In the genomic region with DNA sequence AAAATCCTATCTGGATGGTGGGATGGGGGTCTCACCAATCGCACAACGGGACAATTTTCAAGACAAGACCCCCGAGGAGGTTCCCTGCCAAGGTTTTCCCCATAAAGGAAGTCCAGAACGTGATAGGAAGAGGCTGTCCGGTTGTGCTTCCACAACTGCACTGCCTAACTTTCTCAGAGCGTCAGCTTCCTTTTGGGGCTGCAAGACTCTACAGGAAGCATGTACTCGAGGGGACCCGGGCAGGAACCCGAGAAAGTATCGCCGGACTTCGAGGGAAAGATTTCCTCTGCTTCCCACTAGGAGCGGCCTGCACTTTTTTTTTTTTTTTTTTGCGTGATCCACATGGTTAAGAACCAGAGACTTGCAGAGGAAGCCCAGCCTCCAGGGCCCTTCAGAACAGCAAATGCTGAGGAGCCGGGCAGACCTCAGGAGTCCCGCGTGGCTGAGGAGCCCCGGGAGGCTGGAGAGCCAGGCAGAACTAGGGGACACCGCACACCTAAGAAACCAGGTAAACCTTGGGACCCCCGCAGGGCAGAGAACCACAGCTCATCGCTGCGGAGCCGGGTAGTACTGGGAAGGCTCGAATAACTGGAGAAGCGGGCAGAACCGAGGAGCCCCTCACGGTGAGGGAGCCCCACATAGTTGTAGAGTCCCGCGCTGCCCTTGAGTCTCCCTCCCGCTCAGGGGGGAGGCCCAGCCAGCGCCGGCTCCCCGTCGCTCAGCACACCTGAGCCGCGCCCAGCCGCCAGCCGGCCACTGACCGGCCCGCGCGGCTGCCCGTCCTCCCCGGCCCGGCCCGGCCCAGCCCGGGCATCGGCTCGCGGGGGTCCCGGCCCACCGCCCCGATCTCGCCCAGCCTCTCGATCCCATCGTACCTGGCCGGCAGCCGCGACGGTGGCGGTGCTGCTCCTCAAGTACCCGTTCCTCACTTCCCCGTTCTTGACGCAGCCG, we compare ENCODE assay signal across 8 mouse cellular contexts. TPM values are rescaled to one million over a fixed set of nuclear protein-coding genes. Genes with fewer than 3 reads are reported as not detected.
A peak's percentile ranks its signal among the peaks of the same experiment; 100 is the strongest.
DNase-seq lines count a peak whose midpoint lies in the region; ATAC-seq and TF ChIP-seq lines count a peak whose summit lies in the region.

No protein-coding gene starts in this region.

- H3K9me3 ChIP-seq in CH12.LX (replicated peaks; ENCODE audit: low read length) = no peaks in the 10 kb centered on the region
- H3K9me3 ChIP-seq in heart, postnatal 0 days (replicated peaks; ENCODE audit: control insufficient read depth, low read length) = no peaks in the 10 kb centered on the region

- H3K4me1 ChIP-seq in CH12.LX (ENCODE audit: control insufficient read depth in 1 of 2, insufficient read depth in 2 of 2) = peaks cover 0 to 17% of the 10 kb centered on the region in 2 experiments; a peak in 2 of 4 replicates
- peaks cover 4% of the 10 kb centered on the region for H3K4me1 ChIP-seq in embryonic fibroblast, embryonic 13.5 days (ENCODE audit: control insufficient read depth, insufficient read depth, low read length)
- H3K4me1 ChIP-seq in heart, postnatal 0 days (ENCODE audit: control insufficient read depth, insufficient read depth) = peaks cover 13% of the 10 kb centered on the region
- peaks cover 3% of the 10 kb centered on the region; the same call in 1 of the 2 replicates for H3K4me1 ChIP-seq in spleen, adult 2 months (ENCODE audit: control insufficient read depth, insufficient read depth, insufficient read length)

- under 1% methylated on average over 62 of the region's 65 CpGs for WGBS in heart, postnatal 0 days
- 1% methylated on average over 65 of the region's 65 CpGs for WGBS in spleen, adult 2 months

- H3K27me3 ChIP-seq in CH12.LX (replicated peaks) = peaks cover 5% of the 10 kb centered on the region
- H3K27me3 ChIP-seq in heart, postnatal 0 days (ENCODE audit: control insufficient read depth, insufficient read depth, low read length) = no peaks in the 10 kb centered on the region
- no peaks in the 10 kb centered on the region for H3K27me3 ChIP-seq in spleen, adult 2 months (ENCODE audit: control insufficient read depth, insufficient read depth, low read length)

- TF ChIP-seq EP300 in CH12.LX (IDR thresholded peaks at IDR 0.05; ENCODE audit: low read length) = no peak
- TF ChIP-seq EP300 in heart, postnatal 0 days (IDR thresholded peaks at IDR 0.05; ENCODE audit: low read depth) = no peak

- no peak for TF ChIP-seq POLR2A in CH12.LX (IDR thresholded peaks at IDR 0.05; ENCODE audit: low read depth, low read length)
- no peak for TF ChIP-seq POLR2A in embryonic fibroblast, embryonic 13.5 days (IDR thresholded peaks at IDR 0.05; ENCODE audit: low read depth, low read length)
- TF ChIP-seq POLR2A in spleen, adult 2 months (IDR thresholded peaks at IDR 0.05; ENCODE audit: low read depth, low read length) = no peak

- H3K27ac ChIP-seq in CH12.LX (ENCODE audit: insufficient read depth, low read depth) = no peak overlapping the region
- peak overlapping the region; percentile 66 for H3K27ac ChIP-seq in embryonic fibroblast, embryonic 13.5 days (ENCODE audit: insufficient read depth, low read length)
- peak overlapping the region; percentile 94 for H3K27ac ChIP-seq in heart, postnatal 0 days (ENCODE audit: low read depth)
- H3K27ac ChIP-seq in layer of hippocampus, adult 2 months = peak overlapping the region; percentile 91
- peak overlapping the region; percentile 77 for H3K27ac ChIP-seq in spleen, adult 2 months (ENCODE audit: insufficient read depth, low read length)

- ATAC-seq in heart, postnatal 0 days (ENCODE audit: insufficient read depth, low read depth) = peak; percentile 32

- peak overlapping the region; percentile 76 to 97 (median 94) for H3K4me3 ChIP-seq in CH12.LX (replicated peaks in 1 of 3; ENCODE audit: low read depth in 2 of 3, low read length in 2 of 3, poor library complexity in 1 of 3)
- H3K4me3 ChIP-seq in embryonic fibroblast, embryonic 13.5 days (ENCODE audit: insufficient read depth, low read length) = peak overlapping the region; percentile 97
- peak overlapping the region; percentile 100 for H3K4me3 ChIP-seq in heart, postnatal 0 days (ENCODE audit: low read depth, low read length)
- H3K4me3 ChIP-seq in layer of hippocampus, adult 2 months = peak overlapping the region; percentile 99
- H3K4me3 ChIP-seq in spleen, adult 2 months (ENCODE audit: extremely low read depth, insufficient read depth, insufficient read length) = peak overlapping the region; percentile 76

- dilution Hi-C loops in CH12.LX (cut with MboI; ENCODE audit: extremely low pct_ligation_motif_present, extremely low pct_unique_long_range_greater_than_20kb, low sequenced_read_pairs) = no loop called here

- in situ Hi-C loops in CH12.LX (cut with MboI; ENCODE audit: low pct_ligation_motif_present, low pct_unique_long_range_greater_than_20kb, low sequenced_read_pairs) = no loop called here

- peak overlapping the region; percentile 72 for H3K9ac ChIP-seq in CH12.LX (ENCODE audit: insufficient read depth, low read depth)
- H3K9ac ChIP-seq in heart, postnatal 0 days (replicated peaks; ENCODE audit: low read depth, low read length) = peak overlapping the region; percentile 98

- no peak for TF ChIP-seq CTCF in CH12.LX (conservative IDR thresholded peaks at IDR 0.05 in 1 of 2, IDR thresholded peaks at IDR 0.05 in 1 of 2; ENCODE audit: low read depth in 2 of 2, low read length in 2 of 2)
- TF ChIP-seq CTCF in embryonic fibroblast, embryonic 13.5 days (IDR thresholded peaks at IDR 0.05; ENCODE audit: borderline replicate concordance, insufficient read depth, low read length) = no peak
- no peak for TF ChIP-seq CTCF in heart, postnatal 0 days (IDR thresholded peaks at IDR 0.05; ENCODE audit: low read depth)
- no peak; the same call in 1 of the 2 replicates for TF ChIP-seq CTCF in layer of hippocampus, adult 2 months (conservative IDR thresholded peaks at IDR 0.05)
- no peak for TF ChIP-seq CTCF in spleen, adult 2 months (IDR thresholded peaks at IDR 0.05; ENCODE audit: extremely low read depth, insufficient read depth, insufficient read length, insufficient replicate concordance)

- H3K36me3 ChIP-seq in CH12.LX (replicated peaks in 1 of 2; ENCODE audit: control insufficient read depth in 1 of 2, insufficient read depth in 1 of 2, low read length in 1 of 2) = peaks cover 0 to 2% of the 10 kb centered on the region in 2 experiments
- no peaks in the 10 kb centered on the region for H3K36me3 ChIP-seq in heart, postnatal 0 days (replicated peaks; ENCODE audit: control insufficient read depth, insufficient read depth, low read length)
- no peaks in the 10 kb centered on the region for H3K36me3 ChIP-seq in spleen, adult 2 months (ENCODE audit: control insufficient read depth, insufficient read depth, low read length)

- 0 out of 2 replicates have a peak, but pooled peaks cover 3% of the 10 kb centered on the region for H3K79me2 ChIP-seq in CH12.LX (replicated peaks; ENCODE audit: control insufficient read depth, extremely low read depth, insufficient read depth, poor library complexity, severe bottlenecking)

- no peak for DNase-seq in CH12.LX (ENCODE audit: extremely low read depth)
- peak; percentile 56 for DNase-seq in adrenal gland, postnatal 14 days
- DNase-seq in heart, postnatal 0 days (ENCODE audit: low spot score) = no peak
- peak in 1 of 2 experiments; percentile 17 for DNase-seq in layer of hippocampus, adult 2 months (ENCODE audit: low spot score in 2 of 2)
- DNase-seq in lung, postnatal 36 days = peak; percentile 53
- peak in 1 of 2 experiments; percentile 21 for DNase-seq in spleen, adult 2 months (ENCODE audit: low read depth in 1 of 2, low spot score in 2 of 2)
- DNase-seq in yolk sac, embryonic 10.5 days (ENCODE audit: low spot score) = no peak

- peak overlapping the region; percentile 87 for H3K4me2 ChIP-seq in CH12.LX (ENCODE audit: insufficient read depth, low read depth, poor library complexity, severe bottlenecking)
- peak overlapping the region; percentile 99 for H3K4me2 ChIP-seq in heart, postnatal 0 days (ENCODE audit: low read depth, low read length)

- TF ChIP-seq RAD21 in CH12.LX (IDR thresholded peaks at IDR 0.05; ENCODE audit: low read depth, low read length) = no peak

TF ChIP-seq in CH12.LX, 34 proteins besides CTCF, POLR2A, EP300 and RAD21 (continues in another document):
- TF ChIP-seq SIN3A (IDR thresholded peaks at IDR 0.05; ENCODE audit: low read length) = peak; percentile 6; the same call in 1 of the 2 replicates
- no peak for TF ChIP-seq BHLHE40 (IDR thresholded peaks at IDR 0.05; ENCODE audit: low read depth, low read length)

RNA-seq across cellular contexts. Expression of a gene that starts 0.7 kb away (rescaled TPM):
- total RNA-seq in CH12.LX (2012; rRNA removed) (37.1 and 37.4 TPM in 2 replicates), CH12.LX (2014; rRNA removed) (49.2 and 56.5 TPM in 2 replicates)
- polyA plus RNA-seq in CH12.LX (2012; ENCODE audit: insufficient read length, low read depth) = 68.6 and 72.2 TPM in 2 replicates
- 174 and 200 TPM in 2 replicates for total RNA-seq in adrenal gland, postnatal 14 days (2021)
- 125 and 133 TPM in 2 replicates for polyA plus RNA-seq in embryonic fibroblast, embryonic 13.5 days (2011; ENCODE audit: insufficient read length, low read depth, missing spikeins)
- total RNA-seq in heart, postnatal 0 days (2014; rRNA removed; ENCODE audit: low replicate concordance) = 23.5 and 66.6 TPM in 2 replicates
- polyA plus RNA-seq in heart, postnatal 0 days (2015; fragmentation: Nextera tagmentation; extraction: Ambion mirVana) = 65.1 and 67.0 TPM in 2 replicates
- 10 to 100 TPM; 26.0 to 33.8 TPM for total RNA-seq in layer of hippocampus, adult 2 months (2021)
- polyA plus RNA-seq in spleen, adult 2 months (2012; rRNA removed) = 6.1 and 7.5 TPM in 2 replicates

RNA-seq across cellular contexts. Expression of a gene that starts 56.2 kb away (rescaled TPM):
- 117 and 159 TPM in 2 replicates for total RNA-seq in CH12.LX (2012; rRNA removed)
- 138 and 180 TPM in 2 replicates for total RNA-seq in CH12.LX (2014; rRNA removed)
- polyA plus RNA-seq in CH12.LX (2012; ENCODE audit: insufficient read length, low read depth) = 261 and 271 TPM in 2 replicates
- 155 and 158 TPM in 2 replicates for total RNA-seq in adrenal gland, postnatal 14 days (2021)
- polyA plus RNA-seq in embryonic fibroblast, embryonic 13.5 days (2011; ENCODE audit: insufficient read length, low read depth, missing spikeins) = 175 and 177 TPM in 2 replicates
- total RNA-seq in heart, postnatal 0 days (2014; rRNA removed; ENCODE audit: low replicate concordance) = 123 and 224 TPM in 2 replicates
- 288 and 307 TPM in 2 replicates for polyA plus RNA-seq in heart, postnatal 0 days (2015; fragmentation: Nextera tagmentation; extraction: Ambion mirVana)
- total RNA-seq in layer of hippocampus, adult 2 months (2021) = 100 to 1,000 TPM in 1 of 2 experiments, 10 to 100 TPM in 1; 92.6 to 101 TPM
- polyA plus RNA-seq in spleen, adult 2 months (2012; rRNA removed) = 4.4 and 4.8 TPM in 2 replicates

RNA-seq across cellular contexts. Expression of a gene that starts 56.4 kb away (rescaled TPM):
- total RNA-seq in CH12.LX (2012; rRNA removed) (26.8 and 31.7 TPM in 2 replicates), CH12.LX (2014; rRNA removed) (39.1 and 54.1 TPM in 2 replicates)
- polyA plus RNA-seq in CH12.LX (2012; ENCODE audit: insufficient read length, low read depth) = 32.8 and 37.3 TPM in 2 replicates
- 21.7 and 23.6 TPM in 2 replicates for total RNA-seq in adrenal gland, postnatal 14 days (2021)
- polyA plus RNA-seq in embryonic fibroblast, embryonic 13.5 days (2011; ENCODE audit: insufficient read length, low read depth, missing spikeins) = 34.5 and 35.3 TPM in 2 replicates
- total RNA-seq in heart, postnatal 0 days (2014; rRNA removed; ENCODE audit: low replicate concordance) = 26.2 and 26.6 TPM in 2 replicates
- 14.3 and 17.7 TPM in 2 replicates for polyA plus RNA-seq in heart, postnatal 0 days (2015; fragmentation: Nextera tagmentation; extraction: Ambion mirVana)
- total RNA-seq in layer of hippocampus, adult 2 months (2021) = 10 to 100 TPM; 18.1 to 18.6 TPM
- polyA plus RNA-seq in spleen, adult 2 months (2012; rRNA removed) = 17.0 and 17.5 TPM in 2 replicates

Comparison
In these comparisons a context has a peak if more than half of its experiments do, and no peak if none do; other contexts are left out.
1. DNase-seq: peak in adrenal gland, postnatal 14 days (single experiment) and lung, postnatal 36 days (single experiment); none in CH12.LX (single experiment), heart, postnatal 0 days (single experiment) and yolk sac, embryonic 10.5 days (single experiment).
2. Peak in every context shown above with its lines, with median percentiles within 50 percentile points of each other: H3K4me3 ChIP-seq.